Mouse (Mus musculus) inflammation-experienced regulatory T-cells (primary cell): ENCODE data around the gene Dmrta2. TPM values are rescaled to one million over a fixed set of nuclear protein-coding genes. Genes with fewer than 3 reads are reported as not detected.

Experiments used
- polyA plus RNA-seq, 2 experiments: library from polyadenylated mRNA; unstranded; fragments of 100-300 nt; shearing (Covaris generic); gene quantifications; one replicate each; pipeline ENCODE4 v1.2.1; 2017

Dmrta2 gene
- polyA plus RNA-seq = under 1 TPM in 1 of 2 experiments, not detected in 1; 0.22 TPM

GRCm38 (mm10) chr4:109977148-109978067, at the start of gene Dmrta2:
TSS of gene Dmrta2 (plus strand) at chr4:109978053.

